ENCODE assay signal across 28 mouse cellular contexts in the genomic region with DNA sequence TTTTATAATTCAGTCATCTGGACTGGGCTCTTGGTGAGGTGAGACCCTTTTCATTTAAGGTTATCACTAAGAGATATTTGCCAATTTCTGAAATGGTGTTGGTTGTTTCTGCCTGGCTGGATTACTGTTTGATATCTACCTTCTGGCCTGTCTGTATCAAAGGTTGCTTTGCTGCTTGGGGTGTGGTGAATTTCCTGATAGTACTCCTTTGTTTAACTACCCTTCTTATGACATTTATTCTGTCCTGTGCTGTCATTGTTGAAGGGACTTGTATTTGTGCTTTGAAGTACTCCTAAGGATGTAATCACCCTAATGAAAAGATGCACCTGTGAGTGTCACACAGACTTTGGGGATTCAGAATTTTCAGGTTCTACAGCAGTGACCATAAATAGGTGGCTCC. TPM values are rescaled to one million over a fixed set of nuclear protein-coding genes. Genes with fewer than 3 reads are reported as not detected.
"Had no signal": no experiment of that assay in that cellular context is flagged by ENCODE, and none has a peak within 500 bp of the region (broad histone marks: within the 10 kb centered on the region; RNA-seq: fewer than 3 reads in every experiment).

No protein-coding gene starts in this region.

- DNase-seq: cerebellum, adult 18-20 months; cerebellum, adult 2 months; cerebellum, adult 8-10 months; cerebellum, adult 9-10 months; cerebellum, adult 9-11 months; cerebellum, postnatal 10 days; cerebellum, postnatal 14 days; cerebellum, postnatal 36 days; embryo, embryonic 11 days; forebrain, postnatal 0 days; gastrocnemius, adult 2 months; gastrocnemius, postnatal 10 days; gastrocnemius, postnatal 14 days; gastrocnemius, postnatal 25 days; gastrocnemius, postnatal 36 days; heart, adult 11 months; heart, adult 2 months had no signal

- H3K9me3 ChIP-seq: embryonic facial prominence, embryonic 10.5 days; embryonic facial prominence, embryonic 12.5 days; embryonic facial prominence, embryonic 13.5 days; embryonic facial prominence, embryonic 15.5 days; forebrain, embryonic 10.5 days; forebrain, embryonic 12.5 days; forebrain, embryonic 13.5 days; forebrain, embryonic 15.5 days had no signal

- H3K27ac ChIP-seq: embryonic facial prominence, embryonic 10.5 days; embryonic facial prominence, embryonic 12.5 days; embryonic facial prominence, embryonic 13.5 days; embryonic facial prominence, embryonic 15.5 days; forebrain, embryonic 10.5 days; forebrain, embryonic 12.5 days; forebrain, embryonic 13.5 days; forebrain, embryonic 15.5 days; gastrocnemius, adult 2 months; heart, adult 2 months had no signal

- H3K9ac ChIP-seq: embryonic facial prominence, embryonic 12.5 days; embryonic facial prominence, embryonic 13.5 days; embryonic facial prominence, embryonic 15.5 days; forebrain, embryonic 12.5 days; forebrain, embryonic 13.5 days; forebrain, embryonic 15.5 days; forebrain, postnatal 0 days had no signal

- H3K4me3 ChIP-seq: embryonic facial prominence, embryonic 10.5 days; embryonic facial prominence, embryonic 12.5 days; embryonic facial prominence, embryonic 13.5 days; embryonic facial prominence, embryonic 15.5 days; erythroblast, embryonic 14.5 days; forebrain, embryonic 10.5 days; forebrain, embryonic 12.5 days; forebrain, embryonic 13.5 days; forebrain, embryonic 15.5 days; gastrocnemius, adult 2 months; heart, adult 2 months had no signal

- H3K4me1 ChIP-seq: embryonic facial prominence, embryonic 10.5 days; embryonic facial prominence, embryonic 12.5 days; embryonic facial prominence, embryonic 13.5 days; embryonic facial prominence, embryonic 15.5 days; forebrain, embryonic 10.5 days; forebrain, embryonic 12.5 days; forebrain, embryonic 13.5 days; forebrain, embryonic 15.5 days had no signal

- H3K4me2 ChIP-seq: embryonic facial prominence, embryonic 12.5 days; embryonic facial prominence, embryonic 13.5 days; embryonic facial prominence, embryonic 15.5 days; forebrain, embryonic 12.5 days; forebrain, embryonic 13.5 days; forebrain, embryonic 15.5 days had no signal

- H3K27me3 ChIP-seq: embryonic facial prominence, embryonic 12.5 days; embryonic facial prominence, embryonic 13.5 days; embryonic facial prominence, embryonic 15.5 days; forebrain, embryonic 12.5 days; forebrain, embryonic 13.5 days; forebrain, embryonic 15.5 days had no signal

- ATAC-seq: forebrain, embryonic 13.5 days; forebrain, embryonic 14.5 days; forebrain, embryonic 15.5 days; forebrain, embryonic 16.5 days; forebrain, postnatal 0 days had no signal

- H3K36me3 ChIP-seq: embryonic facial prominence, embryonic 10.5 days; embryonic facial prominence, embryonic 12.5 days; embryonic facial prominence, embryonic 13.5 days; embryonic facial prominence, embryonic 15.5 days; forebrain, embryonic 10.5 days; forebrain, embryonic 12.5 days; forebrain, embryonic 15.5 days had no signal

RNA-seq across cellular contexts. Expression of a gene that starts 50.1 kb away (rescaled TPM):
- polyA plus RNA-seq: erythroblast, embryonic 14.5 days had no signal
